Mouse (Mus musculus): ENCODE measurements around the gene P2rx1.

DNA sequence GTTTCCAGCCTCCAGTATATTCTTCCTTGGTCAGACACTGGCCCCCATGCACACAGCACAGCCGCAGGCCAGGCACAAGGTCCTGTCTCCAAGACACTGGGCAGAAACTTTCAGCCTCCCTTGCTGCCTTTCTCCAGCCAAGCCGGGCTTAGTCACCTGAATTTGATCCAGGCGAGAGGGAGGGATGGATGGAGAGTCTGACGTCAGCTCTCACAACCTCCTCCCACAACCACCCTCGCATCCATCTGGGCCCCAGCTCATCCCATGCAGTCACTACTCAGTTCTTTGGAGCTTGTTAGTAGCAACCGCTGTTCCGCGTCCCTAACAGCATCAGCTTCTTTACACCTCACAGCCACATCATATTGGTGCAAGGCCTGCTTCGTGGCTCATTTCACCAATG lies 24.2 kb downstream of the P2rx1 start:
- no peak for TF ChIP-seq CTCF (IDR thresholded peaks at IDR 0.05; ENCODE audit: low read depth, low read length)
- TF ChIP-seq POLR2A (IDR thresholded peaks at IDR 0.05; ENCODE audit: insufficient read depth, low read length) = no peak

Measured in ES-Bruce4 (cell line).